Mouse (Mus musculus) liver, embryonic 15.5 days (tissue): ENCODE measurements around the gene Ikzf2. TPM values are rescaled to one million over a fixed set of nuclear protein-coding genes. Genes with fewer than 3 reads are reported as not detected.

ENCODE experiments used
- ATAC-seq: fragments of 200-750 bp; cut with Nextera tagmentation; 2 replicates; pipeline ENCODE4 v1.8.0; 2017; ENCODE audit warnings: moderate number of reproducible peaks, mild to moderate bottlenecking, moderate library complexity; ENCODE audit not compliant: insufficient read depth
- H3K27ac ChIP-seq: fragments of 300-500 bp; sonication (generic); replicated peaks from 2 replicates; pipeline ENCODE4 v1.5.1; 2015; ENCODE audit warnings: mild to moderate bottlenecking, inconsistent platforms
- H3K27me3 ChIP-seq: fragments of 300-500 bp; sonication (generic); 2 replicates; pipeline ENCODE4 v1.6.1; 2015; ENCODE audit warnings: mild to moderate bottlenecking, inconsistent platforms
- H3K36me3 ChIP-seq: fragments of 300-500 bp; sonication (generic); replicated peaks from 2 replicates; pipeline ENCODE4 v1.6.1; 2015; ENCODE audit warnings: moderate library complexity, mild to moderate bottlenecking, inconsistent platforms
- H3K4me1 ChIP-seq: fragments of 300-500 bp; sonication (generic); replicated peaks from 2 replicates; pipeline ENCODE4 v1.6.1; 2015; ENCODE audit warnings: inconsistent platforms
- H3K4me2 ChIP-seq: fragments of 300-500 bp; sonication (generic); 2 replicates; pipeline ENCODE4 v1.6.1; 2015; ENCODE audit warnings: moderate library complexity, mild to moderate bottlenecking, inconsistent platforms
- H3K4me3 ChIP-seq: fragments of 300-500 bp; sonication (generic); replicated peaks from 2 replicates; pipeline ENCODE4 v1.5.1; 2015; ENCODE audit warnings: mild to moderate bottlenecking, inconsistent platforms
- H3K9ac ChIP-seq: fragments of 300-500 bp; sonication (generic); 2 replicates; pipeline ENCODE4 v1.6.1; 2015; ENCODE audit warnings: moderate library complexity, mild to moderate bottlenecking, inconsistent platforms
- H3K9me3 ChIP-seq: fragments of 300-500 bp; sonication (generic); replicated peaks from 2 replicates; pipeline ENCODE4 v1.6.1; 2016; ENCODE audit warnings: inconsistent platforms
- WGBS: fragments of 180-500 bp; shearing (Covaris S2); methylation state at CpG from one replicate; pipeline ENCODE4 v1.1.7; 2015; ENCODE audit warnings: mixed read lengths; ENCODE audit not compliant: insufficient replicate concordance; 5-methylcytosine and 5-hydroxymethylcytosine counted together
- polyA plus RNA-seq: library from polyadenylated mRNA; unstranded; fragments of >200 nt; fragmentation: Nextera tagmentation; extraction: Ambion mirVana; gene quantifications from 2 replicates; pipeline ENCODE4 v1.2.1, GENCODE M21; 2015

Gene Ikzf2
- polyA plus RNA-seq, 1 experiment from 2014 or later: 0.40 TPM

DNA sequence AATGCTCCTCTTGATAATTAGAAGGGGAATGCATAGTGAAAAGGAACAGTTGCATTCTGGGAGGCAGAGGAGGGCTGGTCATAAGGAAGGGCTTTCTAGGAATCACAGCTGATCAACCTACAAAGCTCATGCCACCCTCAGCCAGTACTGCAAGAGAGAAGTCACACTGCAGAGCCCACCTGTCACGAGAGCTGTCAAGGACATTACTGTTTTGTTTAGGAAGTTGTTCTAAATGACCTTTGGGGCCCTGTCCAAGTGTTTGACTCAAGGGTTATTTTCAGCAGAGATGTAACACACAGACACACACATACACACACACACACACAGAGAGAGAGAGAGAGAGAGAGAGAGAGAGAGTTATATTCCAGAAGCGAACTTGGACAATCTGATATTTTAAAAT lies 27.3 kb downstream of the Ikzf2 start:
- ATAC-seq: no peak
- H3K4me3 ChIP-seq: no peak overlapping the region
- no peaks in the 10 kb centered on the region for H3K36me3 ChIP-seq
- H3K4me1 ChIP-seq: 0 out of 2 replicates have a peak, but pooled peaks cover 11% of the 10 kb centered on the region
- H3K9me3 ChIP-seq: no peaks in the 10 kb centered on the region
- H3K4me2 ChIP-seq: no peak overlapping the region
- no peak overlapping the region for H3K9ac ChIP-seq
- H3K27me3 ChIP-seq: no peaks in the 10 kb centered on the region
- 43% methylated on average over 2 of the region's 2 CpGs for WGBS
- no peak overlapping the region for H3K27ac ChIP-seq

- no peak overlapping the region for H3K9ac ChIP-seq
- H3K4me3 ChIP-seq: no peak overlapping the region
- H3K4me1 ChIP-seq: 0 out of 2 replicates have a peak, but pooled peaks cover 11% of the 10 kb centered on the region
- no peaks in the 10 kb centered on the region for H3K36me3 ChIP-seq
- ATAC-seq: no peak
- no peak overlapping the region for H3K27ac ChIP-seq
- WGBS: 49% methylated on average over 6 of the region's 6 CpGs
- no peak overlapping the region for H3K4me2 ChIP-seq
- H3K9me3 ChIP-seq: no peaks in the 10 kb centered on the region
- no peaks in the 10 kb centered on the region for H3K27me3 ChIP-seq
Observed at GRCm38 (mm10) chr1:69658051-69658450, 29.0 kb downstream of the Ikzf2 start.

DNA sequence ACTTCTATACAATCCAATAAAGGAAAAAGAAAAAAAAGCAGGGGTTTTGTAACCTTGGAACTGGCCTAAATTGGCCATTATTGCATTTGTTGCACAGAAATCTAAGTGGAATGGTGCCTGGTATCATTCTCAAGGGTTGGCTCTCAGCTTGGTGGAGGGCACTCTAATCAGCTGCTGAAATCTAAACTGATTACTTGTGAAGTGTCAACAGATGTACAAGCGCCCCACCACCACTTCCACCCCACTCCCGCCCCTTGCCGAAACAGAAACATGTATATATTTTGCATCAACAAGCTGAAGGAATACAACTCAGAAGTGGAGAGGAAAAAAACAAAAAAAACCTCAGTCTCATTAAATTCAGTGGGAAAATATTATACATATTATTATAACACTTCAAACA lies 29.6 kb downstream of the Ikzf2 start:
- ATAC-seq: no peak
- Histone ChIP-seq H3K4me1 (0 out of 2 replicates have a peak, but pooled peaks cover 11% of the 10 kb centered on the region), H3K4me2 (peak overlapping the region; percentile 48), H3K4me3 (no peak overlapping the region), H3K36me3 (no peaks in the 10 kb centered on the region), H3K27me3 (no peaks in the 10 kb centered on the region), H3K9me3 (no peaks in the 10 kb centered on the region), H3K9ac (no peak overlapping the region), H3K27ac (no peak overlapping the region)
- 26% methylated on average over 3 of the region's 3 CpGs for WGBS

GRCm38 (mm10) chr1:69656929-69657328 lies 30.1 kb downstream of the Ikzf2 start:
- Histone ChIP-seq H3K36me3 (no peaks in the 10 kb centered on the region), H3K27me3 (no peaks in the 10 kb centered on the region), H3K9me3 (no peaks in the 10 kb centered on the region), H3K27ac (no peak overlapping the region), H3K4me1 (0 out of 2 replicates have a peak, but pooled peaks cover 11% of the 10 kb centered on the region), H3K9ac (no peak overlapping the region), H3K4me3 (no peak overlapping the region), H3K4me2 (peak overlapping the region; percentile 48)
- 17% methylated on average over 16 of the region's 16 CpGs for WGBS
- ATAC-seq: no peak

DNA sequence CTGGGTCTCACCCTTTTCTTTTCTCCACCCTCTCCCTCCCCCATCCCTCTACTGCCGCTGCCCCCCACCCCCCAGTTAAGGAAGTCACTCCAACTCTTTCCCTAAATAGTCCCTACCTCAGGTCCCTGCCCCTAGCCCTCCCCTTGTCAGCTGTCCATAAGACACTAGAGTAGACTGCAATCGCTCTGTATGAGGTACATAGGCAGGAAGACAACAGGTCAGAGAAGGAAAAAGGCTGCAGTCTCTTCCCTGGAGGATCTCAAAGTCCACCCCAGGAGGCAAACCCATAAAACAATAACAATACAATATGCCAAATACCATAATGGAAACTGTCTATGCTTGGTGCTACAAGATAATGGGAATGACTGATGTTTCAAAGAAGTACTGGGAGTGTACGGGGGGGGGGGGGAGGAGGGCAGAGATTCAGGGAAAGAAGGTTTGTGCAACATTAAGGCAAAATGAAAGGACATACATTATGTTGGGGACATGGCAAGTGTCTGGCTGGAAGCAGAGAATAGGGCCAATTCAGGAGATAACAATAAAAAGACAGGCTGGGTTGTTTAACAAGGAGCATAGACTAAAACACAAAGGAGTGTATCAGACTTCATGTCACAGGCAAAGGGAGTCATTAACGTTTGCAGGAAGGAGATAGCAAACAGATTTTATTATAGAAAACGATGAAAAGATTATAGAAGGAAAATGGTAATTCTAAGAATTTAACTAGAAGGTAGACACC lies 30.8 kb downstream of the Ikzf2 start:
- 22% methylated on average over 5 of the region's 5 CpGs for WGBS
- H3K9ac ChIP-seq: no peak overlapping the region
- no peaks in the 10 kb centered on the region for H3K27me3 ChIP-seq
- no peak overlapping the region for H3K27ac ChIP-seq
- H3K9me3 ChIP-seq: no peaks in the 10 kb centered on the region
- H3K36me3 ChIP-seq: no peaks in the 10 kb centered on the region
- H3K4me3 ChIP-seq: no peak overlapping the region
- H3K4me2 ChIP-seq: no peak overlapping the region
- 0 out of 2 replicates have a peak, but pooled peaks cover 11% of the 10 kb centered on the region for H3K4me1 ChIP-seq
- no peak for ATAC-seq

DNA sequence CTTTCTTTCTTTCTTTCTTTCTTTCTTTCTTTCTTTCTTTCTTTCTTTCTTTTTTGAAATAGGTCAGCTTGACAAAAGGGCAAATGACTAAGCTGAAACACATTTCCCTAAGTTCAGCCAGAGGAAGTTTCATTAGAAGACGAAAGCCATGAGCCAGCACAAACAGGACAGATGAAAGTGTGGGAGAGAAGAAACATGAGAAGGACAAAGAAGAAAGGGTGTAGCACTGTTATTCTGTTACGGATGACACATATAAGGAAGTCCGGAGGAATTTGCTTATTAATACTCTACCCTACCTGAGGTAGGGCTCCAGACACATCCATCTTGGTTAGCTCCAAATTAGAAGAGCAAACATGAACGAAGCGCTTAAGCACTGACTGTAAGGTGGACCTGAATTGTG lies 31.7 kb downstream of the Ikzf2 start:
- WGBS: 53% methylated on average over 5 of the region's 5 CpGs
- Histone ChIP-seq H3K9me3 (no peaks in the 10 kb centered on the region), H3K27me3 (no peaks in the 10 kb centered on the region), H3K36me3 (no peaks in the 10 kb centered on the region), H3K4me2 (no peak overlapping the region), H3K27ac (no peak overlapping the region), H3K9ac (no peak overlapping the region), H3K4me1 (0 out of 2 replicates have a peak, but pooled peaks cover 11% of the 10 kb centered on the region), H3K4me3 (no peak overlapping the region)
- no peak for ATAC-seq

- Histone ChIP-seq H3K4me3 (no peak overlapping the region), H3K9me3 (no peaks in the 10 kb centered on the region), H3K9ac (no peak overlapping the region), H3K4me1 (0 out of 2 replicates have a peak, but pooled peaks cover 11% of the 10 kb centered on the region), H3K27me3 (no peaks in the 10 kb centered on the region), H3K36me3 (no peaks in the 10 kb centered on the region), H3K4me2 (no peak overlapping the region), H3K27ac (no peak overlapping the region)
- 15% methylated on average over 1 of the region's 1 CpGs for WGBS
- ATAC-seq: no peak
Observed at GRCm38 (mm10) chr1:69654955-69655354, 32.1 kb downstream of the Ikzf2 start.

DNA sequence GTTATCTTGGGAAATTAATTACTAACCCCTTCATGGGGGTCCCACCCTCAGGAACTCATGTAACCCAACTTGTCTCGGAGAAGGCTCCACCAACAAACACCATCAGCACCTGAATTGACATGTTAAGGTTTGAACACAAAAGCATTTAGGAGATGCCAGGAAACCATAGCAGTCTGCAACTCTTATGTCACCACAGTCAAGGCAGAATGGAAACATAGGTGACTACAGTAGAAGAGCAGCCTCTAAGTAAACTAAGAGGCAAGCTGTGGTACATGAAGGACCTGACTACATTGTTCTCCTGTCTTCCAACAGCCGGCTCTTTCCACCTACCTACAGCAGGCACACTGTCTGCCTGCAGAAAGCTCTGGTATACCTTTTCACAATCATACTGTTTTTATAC lies 33.6 kb downstream of the Ikzf2 start:
- Histone ChIP-seq H3K27me3 (no peaks in the 10 kb centered on the region), H3K4me2 (no peak overlapping the region), H3K9ac (no peak overlapping the region), H3K36me3 (no peaks in the 10 kb centered on the region), H3K4me1 (0 out of 2 replicates have a peak, but pooled peaks cover 11% of the 10 kb centered on the region), H3K4me3 (no peak overlapping the region), H3K27ac (no peak overlapping the region), H3K9me3 (no peaks in the 10 kb centered on the region)
- ATAC-seq: no peak
- WGBS: 56% methylated on average over 2 of the region's 2 CpGs

GRCm38 (mm10) chr1:69643138-69643537 lies 43.9 kb downstream of the Ikzf2 start:
- no peak overlapping the region for H3K9ac ChIP-seq
- 28% methylated on average over 4 of the region's 4 CpGs for WGBS
- H3K27me3 ChIP-seq: no peaks in the 10 kb centered on the region
- ATAC-seq: no peak
- H3K36me3 ChIP-seq: no peaks in the 10 kb centered on the region
- H3K4me3 ChIP-seq: no peak overlapping the region
- no peaks in the 10 kb centered on the region for H3K9me3 ChIP-seq
- 0 out of 2 replicates have a peak, but pooled peaks cover 3% of the 10 kb centered on the region for H3K4me1 ChIP-seq
- no peak overlapping the region for H3K27ac ChIP-seq
- no peak overlapping the region for H3K4me2 ChIP-seq

DNA sequence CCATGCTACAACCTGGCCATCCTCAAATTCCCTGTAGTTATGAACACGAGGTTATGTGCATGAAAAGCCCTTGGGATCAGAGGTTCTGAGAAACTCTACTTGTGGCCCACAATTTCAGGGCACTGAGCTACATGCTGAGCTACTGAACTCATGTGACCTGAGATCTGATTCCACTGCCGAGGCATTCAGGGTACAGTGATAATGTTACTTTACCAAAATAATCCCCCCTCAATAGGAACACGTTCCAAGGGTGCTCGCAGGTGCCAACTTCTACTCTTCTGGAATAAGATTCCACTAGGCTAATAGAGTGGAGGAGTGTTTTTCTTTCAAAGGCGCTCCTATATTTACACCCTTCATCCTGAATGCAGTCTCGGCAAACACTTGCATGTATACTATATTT lies 45.1 kb downstream of the Ikzf2 start:
- no peak overlapping the region for H3K9ac ChIP-seq

DNA sequence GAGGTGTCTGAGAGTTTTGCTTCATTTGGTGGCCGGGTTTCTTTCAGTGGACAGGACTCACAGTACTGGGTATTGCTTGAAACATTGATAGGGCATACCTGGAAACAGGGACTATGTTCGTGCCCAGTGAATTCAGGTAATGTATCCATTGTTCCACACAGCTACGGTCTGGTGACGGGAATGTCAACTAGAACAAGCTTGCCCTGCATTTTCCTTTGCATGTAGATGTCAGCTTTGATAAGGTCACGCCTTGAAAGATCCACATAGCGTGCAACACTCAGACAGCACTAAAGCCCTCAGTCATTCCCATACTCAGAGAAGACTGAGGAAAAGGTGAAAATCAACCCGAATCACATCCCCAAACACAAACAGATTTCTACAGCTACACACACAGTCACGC lies 48.7 kb downstream of the Ikzf2 start:
- Histone ChIP-seq H3K4me1 (0 out of 2 replicates have a peak, but pooled peaks cover 3% of the 10 kb centered on the region), H3K27ac (no peak overlapping the region), H3K27me3 (no peaks in the 10 kb centered on the region), H3K36me3 (no peaks in the 10 kb centered on the region), H3K9me3 (no peaks in the 10 kb centered on the region), H3K4me3 (no peak overlapping the region), H3K9ac (no peak overlapping the region), H3K4me2 (0 out of 2 replicates have a peak overlapping the region, but pooled peaks have one; percentile 10)
- 48% methylated on average over 8 of the region's 8 CpGs for WGBS
- ATAC-seq: no peak

More for the DNA sequence above, 45.1 kb downstream of the Ikzf2 start:
- 63% methylated on average over 6 of the region's 6 CpGs for WGBS
- no peak overlapping the region for H3K4me2 ChIP-seq
- 0 out of 2 replicates have a peak, but pooled peaks cover 3% of the 10 kb centered on the region for H3K4me1 ChIP-seq
- no peaks in the 10 kb centered on the region for H3K9me3 ChIP-seq
- H3K27ac ChIP-seq: no peak overlapping the region
- no peaks in the 10 kb centered on the region for H3K36me3 ChIP-seq
- no peaks in the 10 kb centered on the region for H3K27me3 ChIP-seq
- no peak for ATAC-seq
- no peak overlapping the region for H3K4me3 ChIP-seq
